Mouse (Mus musculus) lung, embryonic 15.5 days (tissue): ENCODE data around the gene Vamp4. TPM values are rescaled to one million over a fixed set of nuclear protein-coding genes. Genes with fewer than 3 reads are reported as not detected.
A peak's percentile ranks its signal among the peaks of the same experiment; 100 is the strongest.

Source experiments
- ATAC-seq: fragments of 200-750 bp; cut with Nextera tagmentation; 2 replicates; pipeline ENCODE4 v1.8.0; 2017; ENCODE audit warnings: moderate number of reproducible peaks, borderline replicate concordance; ENCODE audit not compliant: low FRiP score, low TSS enrichment; ENCODE audit errors: extremely low read depth
- H3K27ac ChIP-seq: fragments of 300-500 bp; sonication (generic); 2 replicates; pipeline ENCODE4 v1.5.1; 2015; ENCODE audit warnings: moderate library complexity, mild to moderate bottlenecking, inconsistent platforms
- H3K27me3 ChIP-seq: fragments of 300-500 bp; sonication (generic); 2 replicates; pipeline ENCODE4 v1.6.1; 2015; ENCODE audit warnings: inconsistent platforms
- H3K36me3 ChIP-seq: fragments of 300-500 bp; sonication (generic); 2 replicates; pipeline ENCODE4 v1.6.1; 2015; ENCODE audit warnings: inconsistent platforms
- H3K4me1 ChIP-seq: fragments of 300-500 bp; sonication (generic); 2 replicates; pipeline ENCODE4 v1.6.1; 2015; ENCODE audit warnings: inconsistent platforms
- H3K4me2 ChIP-seq: fragments of 300-500 bp; sonication (generic); 2 replicates; pipeline ENCODE4 v1.6.1; 2015; ENCODE audit warnings: inconsistent platforms, mild to moderate bottlenecking, moderate library complexity
- H3K4me3 ChIP-seq: fragments of 300-500 bp; sonication (generic); 2 replicates; pipeline ENCODE4 v1.5.1; 2015; ENCODE audit warnings: mild to moderate bottlenecking, inconsistent platforms
- H3K9ac ChIP-seq: fragments of 300-500 bp; sonication (generic); 2 replicates; pipeline ENCODE4 v1.6.1; 2015; ENCODE audit warnings: inconsistent platforms
- H3K9me3 ChIP-seq: fragments of 300-500 bp; sonication (generic); 2 replicates; pipeline ENCODE4 v1.6.1; 2016; ENCODE audit warnings: inconsistent platforms
- WGBS: fragments of 180-500 bp; shearing (Covaris S2); methylation state at CpG from one replicate; pipeline ENCODE4 v1.1.7; 2015; 5-methylcytosine and 5-hydroxymethylcytosine counted together
- polyA plus RNA-seq: library from polyadenylated mRNA; unstranded; fragments of >200 nt; fragmentation: Nextera tagmentation; extraction: Ambion mirVana; gene quantifications from 2 replicates; pipeline ENCODE4 v1.2.1, GENCODE M21; 2015

The Vamp4 gene
- polyA plus RNA-seq, 1 experiment from 2014 or later: 53.6 TPM

GRCm38 (mm10) chr1:162552956-162553355 is 17.4 kb upstream of the Vamp4 start:
- Histone ChIP-seq H3K27me3 (no peaks in the 10 kb centered on the region), H3K4me2 (no peak overlapping the region), H3K4me3 (no peak overlapping the region), H3K27ac (no peak overlapping the region), H3K4me1 (peaks cover 2% of the 10 kb centered on the region; the same call in 1 of the 2 replicates), H3K9me3 (no peaks in the 10 kb centered on the region), H3K9ac (no peak overlapping the region), H3K36me3 (no peaks in the 10 kb centered on the region)
- WGBS: 58% methylated on average over 9 of the region's 9 CpGs
- ATAC-seq: no peak

GRCm38 (mm10) chr1:162554193-162554592 is 16.1 kb upstream of the Vamp4 start:
- H3K36me3 ChIP-seq: no peaks in the 10 kb centered on the region
- H3K27ac ChIP-seq: no peak overlapping the region

GRCm38 (mm10) chr1:162563236-162563635 is 7.1 kb upstream of the Vamp4 start:
- Histone ChIP-seq H3K4me3 (no peak overlapping the region), H3K27ac (no peak overlapping the region), H3K4me1 (no peaks in the 10 kb centered on the region), H3K9me3 (no peaks in the 10 kb centered on the region), H3K4me2 (no peak overlapping the region), H3K9ac (no peak overlapping the region), H3K36me3 (no peaks in the 10 kb centered on the region), H3K27me3 (no peaks in the 10 kb centered on the region)
- 63% methylated on average over 1 of the region's 1 CpGs for WGBS
- ATAC-seq: no peak

More at GRCm38 (mm10) chr1:162554193-162554592, 16.1 kb upstream of the Vamp4 start:
- Histone ChIP-seq H3K4me1 (no peaks in the 10 kb centered on the region), H3K9me3 (no peaks in the 10 kb centered on the region), H3K27me3 (no peaks in the 10 kb centered on the region), H3K9ac (no peak overlapping the region), H3K4me3 (no peak overlapping the region), H3K4me2 (no peak overlapping the region)
- ATAC-seq: no peak
- 73% methylated on average over 3 of the region's 3 CpGs for WGBS

GRCm38 (mm10) chr1:162564992-162565391 is 5.3 kb upstream of the Vamp4 start:
- no peaks in the 10 kb centered on the region for H3K9me3 ChIP-seq
- no peak overlapping the region for H3K27ac ChIP-seq
- H3K4me2 ChIP-seq: no peak overlapping the region
- no peaks in the 10 kb centered on the region for H3K27me3 ChIP-seq
- WGBS: 44% methylated on average over 3 of the region's 3 CpGs
- H3K4me3 ChIP-seq: no peak overlapping the region
- H3K4me1 ChIP-seq: peaks cover 6% of the 10 kb centered on the region; the same call in 1 of the 2 replicates
- no peak for ATAC-seq
- no peaks in the 10 kb centered on the region for H3K36me3 ChIP-seq
- no peak overlapping the region for H3K9ac ChIP-seq

GRCm38 (mm10) chr1:162567351-162567750 is 3.0 kb upstream of the Vamp4 start:
- Histone ChIP-seq H3K27me3 (no peaks in the 10 kb centered on the region), H3K4me3 (no peak overlapping the region), H3K9me3 (no peaks in the 10 kb centered on the region), H3K36me3 (no peaks in the 10 kb centered on the region), H3K4me2 (no peak overlapping the region), H3K27ac (no peak overlapping the region), H3K4me1 (peaks cover 6% of the 10 kb centered on the region; the same call in 1 of the 2 replicates), H3K9ac (no peak overlapping the region)
- no peak for ATAC-seq
- 38% methylated on average over 3 of the region's 3 CpGs for WGBS

GRCm38 (mm10) chr1:162570931-162571601 is 751 bp downstream of the Vamp4 start:
- H3K36me3 ChIP-seq: peaks cover 11% of the 10 kb centered on the region
- H3K4me2 ChIP-seq: peak overlapping the region; percentile 70
- ATAC-seq: peak; percentile 37; the same call in 1 of the 2 replicates
- H3K4me3 ChIP-seq: peak overlapping the region; percentile 98
- WGBS: 1% methylated on average over 46 of the region's 46 CpGs
- peak overlapping the region; percentile 98 for H3K9ac ChIP-seq
- no peaks in the 10 kb centered on the region for H3K27me3 ChIP-seq
- peak overlapping the region; percentile 92 for H3K27ac ChIP-seq
- H3K4me1 ChIP-seq: peaks cover 6% of the 10 kb centered on the region; the same call in 1 of the 2 replicates
- H3K9me3 ChIP-seq: no peaks in the 10 kb centered on the region

GRCm38 (mm10) chr1:162575098-162575497 is 4.8 kb downstream of the Vamp4 start:
- Histone ChIP-seq H3K27me3 (no peaks in the 10 kb centered on the region), H3K36me3 (peaks cover 25% of the 10 kb centered on the region), H3K4me3 (no peak overlapping the region), H3K27ac (no peak overlapping the region), H3K9me3 (no peaks in the 10 kb centered on the region), H3K4me1 (no peaks in the 10 kb centered on the region), H3K4me2 (no peak overlapping the region), H3K9ac (no peak overlapping the region)
- ATAC-seq: no peak
- 98% methylated on average over 3 of the region's 3 CpGs for WGBS

GRCm38 (mm10) chr1:162582884-162583283 is 12.6 kb downstream of the Vamp4 start:
- H3K9ac ChIP-seq: no peak overlapping the region
- H3K4me2 ChIP-seq: no peak overlapping the region
- H3K4me1 ChIP-seq: no peaks in the 10 kb centered on the region
- H3K36me3 ChIP-seq: peaks cover 31% of the 10 kb centered on the region
- no peak overlapping the region for H3K27ac ChIP-seq
- no peaks in the 10 kb centered on the region for H3K9me3 ChIP-seq
- no peak overlapping the region for H3K4me3 ChIP-seq
- 87% methylated on average over 2 of the region's 2 CpGs for WGBS
- no peak for ATAC-seq
- H3K27me3 ChIP-seq: no peaks in the 10 kb centered on the region

GRCm38 (mm10) chr1:162586282-162586681 is 16.0 kb downstream of the Vamp4 start:
- Histone ChIP-seq H3K27me3 (no peaks in the 10 kb centered on the region), H3K4me3 (no peak overlapping the region), H3K4me2 (no peak overlapping the region), H3K36me3 (peaks cover 17% of the 10 kb centered on the region), H3K9ac (no peak overlapping the region), H3K9me3 (no peaks in the 10 kb centered on the region), H3K4me1 (peaks cover 7% of the 10 kb centered on the region; the same call in 1 of the 2 replicates), H3K27ac (no peak overlapping the region)
- 74% methylated on average over 4 of the region's 4 CpGs for WGBS
- ATAC-seq: no peak

- no peak overlapping the region for H3K9ac ChIP-seq
- WGBS: 53% methylated on average over 3 of the region's 3 CpGs
Observed at GRCm38 (mm10) chr1:162588606-162589005, 18.3 kb downstream of the Vamp4 start.

GRCm38 (mm10) chr1:162589443-162589842 is 19.1 kb downstream of the Vamp4 start:
- WGBS: 20% methylated on average over 9 of the region's 9 CpGs
- no peak for ATAC-seq
- Histone ChIP-seq H3K9me3 (no peaks in the 10 kb centered on the region), H3K4me1 (peaks cover 7% of the 10 kb centered on the region; the same call in 1 of the 2 replicates), H3K27ac (no peak overlapping the region), H3K9ac (no peak overlapping the region), H3K36me3 (peaks cover 7% of the 10 kb centered on the region; the same call in 1 of the 2 replicates), H3K27me3 (no peaks in the 10 kb centered on the region), H3K4me3 (no peak overlapping the region), H3K4me2 (no peak overlapping the region)

More at GRCm38 (mm10) chr1:162588606-162589005, 18.3 kb downstream of the Vamp4 start:
- Histone ChIP-seq H3K27ac (no peak overlapping the region), H3K36me3 (peaks cover 15% of the 10 kb centered on the region; the same call in 1 of the 2 replicates), H3K4me2 (no peak overlapping the region), H3K9me3 (no peaks in the 10 kb centered on the region), H3K27me3 (no peaks in the 10 kb centered on the region), H3K4me3 (no peak overlapping the region), H3K4me1 (peaks cover 7% of the 10 kb centered on the region; the same call in 1 of the 2 replicates)
- no peak for ATAC-seq

GRCm38 (mm10) chr1:162590415-162590997 is 20.2 kb downstream of the Vamp4 start:
- no peaks in the 10 kb centered on the region for H3K27me3 ChIP-seq
- H3K9ac ChIP-seq: no peak overlapping the region
- H3K4me1 ChIP-seq: peaks cover 7% of the 10 kb centered on the region; the same call in 1 of the 2 replicates
- H3K36me3 ChIP-seq: peaks cover 4% of the 10 kb centered on the region; the same call in 1 of the 2 replicates
- H3K9me3 ChIP-seq: no peaks in the 10 kb centered on the region
- ATAC-seq: no peak
- H3K27ac ChIP-seq: no peak overlapping the region
- WGBS: 61% methylated on average over 8 of the region's 8 CpGs
- no peak overlapping the region for H3K4me2 ChIP-seq
- no peak overlapping the region for H3K4me3 ChIP-seq
